Mouse (Mus musculus) CH12.LX (cell line): ENCODE data around the gene Corin. TPM values are rescaled to one million over a fixed set of nuclear protein-coding genes. Genes with fewer than 3 reads are reported as not detected.

ENCODE experiments used
- DNase-seq: peaks from one replicate; pipeline ENCODE4 v3.0.0-alpha.2; 2013; ENCODE audit errors: extremely low read depth
- H3K27ac ChIP-seq: 2 replicates; pipeline ENCODE4 v1.5.1; 2012; ENCODE audit warnings: low read depth, mild to moderate bottlenecking, control low read depth, moderate library complexity; ENCODE audit not compliant: insufficient read depth
- H3K27me3 ChIP-seq: replicated peaks from 2 replicates; pipeline ENCODE3; 2012; ENCODE audit warnings: inconsistent platforms
- H3K36me3 ChIP-seq, 2 experiments: replicated peaks in 1 of 2; 2 replicates each; pipeline versions ENCODE3 to v1.6.1; 2012; ENCODE audit warnings: inconsistent platforms in 1 of 2, low read length in 1 of 2, mild to moderate bottlenecking in 1 of 2, mixed read lengths in 1 of 2, moderate library complexity in 1 of 2; ENCODE audit not compliant: control insufficient read depth in 1 of 2, insufficient read depth in 1 of 2
- H3K4me1 ChIP-seq, 2 experiments: 2 replicates each; pipeline ENCODE4 v1.6.1; 2012; ENCODE audit warnings: inconsistent platforms in 1 of 2, moderate library complexity in 1 of 2; ENCODE audit not compliant: insufficient read depth in 2 of 2, control insufficient read depth in 1 of 2
- H3K4me2 ChIP-seq: 2 replicates; pipeline ENCODE4 v1.6.1; 2012; ENCODE audit warnings: low read depth, mild to moderate bottlenecking, control low read depth; ENCODE audit not compliant: poor library complexity, insufficient read depth, severe bottlenecking
- H3K4me3 ChIP-seq, 3 experiments: fragments of 150-350 bp in 1 of 3; sonication (generic) in 1 of 3; replicated peaks in 1 of 3; 2 replicates each; pipeline versions ENCODE3 to v1.5.1; 2011 to 2012; ENCODE audit warnings: low read depth in 2 of 3, low read length in 2 of 3, mild to moderate bottlenecking in 2 of 3, moderate library complexity in 2 of 3, control low read depth in 1 of 3, improper control_type of control experiment in 1 of 3, inconsistent platforms in 1 of 3, mixed read lengths in 1 of 3; ENCODE audit not compliant: poor library complexity in 1 of 3
- H3K79me2 ChIP-seq: replicated peaks from 2 replicates; pipeline ENCODE4 v1.6.1; 2012; ENCODE audit warnings: mild to moderate bottlenecking, moderate library complexity; ENCODE audit not compliant: control insufficient read depth, poor library complexity, insufficient read depth, severe bottlenecking; ENCODE audit errors: extremely low read depth
- H3K9ac ChIP-seq: 2 replicates; pipeline ENCODE4 v1.6.1; 2012; ENCODE audit warnings: low read depth, mild to moderate bottlenecking, control low read depth, moderate library complexity; ENCODE audit not compliant: insufficient read depth
- H3K9me3 ChIP-seq: replicated peaks from 2 replicates; pipeline ENCODE3; 2012; ENCODE audit warnings: low read length, inconsistent platforms, mixed read lengths
- CHD1 ChIP-seq: IDR thresholded peaks from 2 replicates; pipeline ENCODE4 v1.6.1; 2012; ENCODE audit warnings: low read depth, low read length, improper control_type of control experiment, inconsistent platforms
- CHD2 ChIP-seq: IDR thresholded peaks from 2 replicates; pipeline ENCODE4 v1.6.1; 2011; ENCODE audit warnings: low read length, improper control_type of control experiment
- ELF1 ChIP-seq: IDR thresholded peaks from 2 replicates; pipeline ENCODE4 v1.6.1; 2014; ENCODE audit warnings: low read depth, mild to moderate bottlenecking, inconsistent platforms, low read length, improper control_type of control experiment
- EP300 ChIP-seq: IDR thresholded peaks from 2 replicates; pipeline ENCODE4 v1.6.1; 2011; ENCODE audit warnings: low read length, improper control_type of control experiment
- JUN ChIP-seq: IDR thresholded peaks from 2 replicates; pipeline ENCODE4 v1.6.1; 2011; ENCODE audit warnings: low read depth, mild to moderate bottlenecking, low read length, improper control_type of control experiment, moderate library complexity; ENCODE audit not compliant: insufficient read depth
- JUND ChIP-seq: conservative IDR thresholded peaks from 2 replicates; pipeline ENCODE4 v1.6.1; 2011; ENCODE audit warnings: low read depth, low read length, improper control_type of control experiment
- MAX ChIP-seq: IDR thresholded peaks from 2 replicates; pipeline ENCODE4 v1.6.1; 2011; ENCODE audit warnings: low read length, improper control_type of control experiment
- MAZ ChIP-seq: IDR thresholded peaks from 2 replicates; pipeline ENCODE4 v1.6.1; 2012; ENCODE audit warnings: low read depth, mild to moderate bottlenecking, inconsistent platforms, low read length, improper control_type of control experiment, moderate library complexity
- MEF2A ChIP-seq: IDR thresholded peaks from 2 replicates; pipeline ENCODE4 v1.6.1; 2014; ENCODE audit warnings: low read depth, mild to moderate bottlenecking, inconsistent platforms, low read length, improper control_type of control experiment, borderline replicate concordance
- MXI1 ChIP-seq: IDR thresholded peaks from 2 replicates; pipeline ENCODE4 v1.6.1; 2011; ENCODE audit warnings: mild to moderate bottlenecking, low read depth, low read length, improper control_type of control experiment
- MYC ChIP-seq: IDR thresholded peaks from 2 replicates; pipeline ENCODE4 v1.6.1; 2011; ENCODE audit warnings: low read depth, mild to moderate bottlenecking, improper control_type of control experiment, low read length
- NELFE ChIP-seq: IDR thresholded peaks from 2 replicates; pipeline ENCODE4 v1.6.1; 2011; ENCODE audit warnings: low read depth, low read length, improper control_type of control experiment
- NRF1 ChIP-seq: IDR thresholded peaks from 2 replicates; pipeline ENCODE4 v1.6.1; 2014; ENCODE audit warnings: low read depth, mild to moderate bottlenecking, inconsistent platforms, low read length, improper control_type of control experiment, moderate library complexity
- POLR2A ChIP-seq: IDR thresholded peaks from 2 replicates; pipeline ENCODE4 v1.6.1; 2011; ENCODE audit warnings: low read depth, mild to moderate bottlenecking, improper control_type of control experiment, low read length
- RAD21 ChIP-seq: IDR thresholded peaks from 2 replicates; pipeline ENCODE4 v1.6.1; 2011; ENCODE audit warnings: low read depth, mild to moderate bottlenecking, low read length, improper control_type of control experiment, moderate library complexity
- SMC3 ChIP-seq: IDR thresholded peaks from 2 replicates; pipeline ENCODE4 v1.6.1; 2011; ENCODE audit warnings: low read depth, low read length, improper control_type of control experiment
- TBP ChIP-seq: conservative IDR thresholded peaks from 2 replicates; pipeline ENCODE4 v1.6.1; 2011; ENCODE audit warnings: low read depth, low read length, improper control_type of control experiment
- ZMIZ1 ChIP-seq: IDR thresholded peaks from 2 replicates; pipeline ENCODE4 v1.6.1; 2012; ENCODE audit warnings: low read depth, mild to moderate bottlenecking, inconsistent platforms, low read length, improper control_type of control experiment
- ZNF384 ChIP-seq: IDR thresholded peaks from 2 replicates; pipeline ENCODE4 v1.6.1; 2012; ENCODE audit warnings: low read depth, low read length, improper control_type of control experiment, inconsistent platforms
- dilution Hi-C: fragments of 300-500 bp; cut with MboI; formaldehyde crosslinking; loops from 2 replicates; pipeline ENCODE4 v1.14.3; 2020; ENCODE audit warnings: low sequenced_read_pairs; ENCODE audit not compliant: extremely low pct_unique_long_range_greater_than_20kb, extremely low pct_ligation_motif_present
- in situ Hi-C: fragments of 300-500 bp; cut with MboI; formaldehyde crosslinking; loops from 3 replicates; pipeline ENCODE4 v1.14.3; 2019; ENCODE audit warnings: low sequenced_read_pairs, low pct_ligation_motif_present, low pct_unique_long_range_greater_than_20kb, mixed read lengths
- polyA plus RNA-seq: library from polyadenylated mRNA; unstranded; fragments of >175 nt; gene quantifications from 2 replicates; pipeline ENCODE4 v1.2.1, GENCODE M21; 2012; ENCODE audit warnings: low read depth; ENCODE audit not compliant: insufficient read length
- total RNA-seq, 2 experiments: library from RNA; depleted of rRNA; stranded (reverse); fragments of 300-350 nt in 1 of 2; fragments of >200 nt in 1 of 2; gene quantifications; 2 replicates each; pipeline ENCODE4 v1.2.3; 2012 to 2014

Gene Corin
- total and polyA plus RNA-seq, 3 experiments, result not detected

- in situ Hi-C loops, result loop anchor here (25.0 kb wide), 1 partner anchor 382 kb away; no protein-coding TSS in a partner anchor
- Histone ChIP-seq H3K36me3 (no peaks in the 10 kb centered on the region), H3K27me3 (no peaks in the 10 kb centered on the region), H3K4me2 (no peak overlapping the region), H3K4me3 (no peak overlapping the region), H3K4me1 (no peaks in the 10 kb centered on the region), H3K79me2 (no peaks in the 10 kb centered on the region), H3K27ac (no peak overlapping the region), H3K9me3 (no peaks in the 10 kb centered on the region), H3K9ac (no peak overlapping the region)
- dilution Hi-C loops, result no loop called here
- TF ChIP-seq CHD1 (no peak), JUN (no peak), NELFE (no peak), MAX (no peak), ZMIZ1 (no peak), MAZ (no peak), MXI1 (no peak), ZNF384 (no peak)
- no peak for DNase-seq
Observed at GRCm38 (mm10) chr5:72330648-72331047, 173.6 kb downstream of the Corin start.

GRCm38 (mm10) chr5:72329453-72329852, 174.8 kb downstream of the Corin start:
- dilution Hi-C loops (no loop called here), in situ Hi-C loops (loop anchor here (25.0 kb wide), 1 partner anchor 383 kb away; no protein-coding TSS in a partner anchor)
- no peak for TF ChIP-seq TBP
- TF ChIP-seq RAD21, result no peak
- TF ChIP-seq MAZ, result no peak
- TF ChIP-seq SMC3, result no peak
- TF ChIP-seq MYC, result no peak
- no peak for TF ChIP-seq ZMIZ1
- no peak for TF ChIP-seq EP300
- no peak for TF ChIP-seq MXI1
- no peak for TF ChIP-seq NRF1
- TF ChIP-seq CHD2, result no peak
- TF ChIP-seq JUND, result no peak
- TF ChIP-seq POLR2A, result no peak
- TF ChIP-seq CHD1, result no peak
- TF ChIP-seq ELF1, result no peak
- no peak for TF ChIP-seq MEF2A

More at GRCm38 (mm10) chr5:72329453-72329852, 174.8 kb downstream of the Corin start:
- H3K79me2 ChIP-seq, result no peaks in the 10 kb centered on the region
- no peaks in the 10 kb centered on the region for H3K9me3 ChIP-seq
- H3K4me1 ChIP-seq, result no peaks in the 10 kb centered on the region
- H3K9ac ChIP-seq, result no peak overlapping the region
- no peak overlapping the region for H3K27ac ChIP-seq
- H3K27me3 ChIP-seq, result no peaks in the 10 kb centered on the region
- H3K4me2 ChIP-seq, result no peak overlapping the region
- H3K4me3 ChIP-seq, result no peak overlapping the region
- no peak for DNase-seq
- H3K36me3 ChIP-seq, result no peaks in the 10 kb centered on the region
